Mouse (Mus musculus) forebrain, embryonic 13.5 days (tissue): Measurements from ENCODE around the gene Mdh1b. TPM values are rescaled to one million over a fixed set of nuclear protein-coding genes. Genes with fewer than 3 reads are reported as not detected.

ENCODE experiments used
- polyA plus RNA-seq: library from polyadenylated mRNA; unstranded; fragments of >200 nt; fragmentation: Nextera tagmentation; extraction: Ambion mirVana; gene quantifications from 2 replicates; pipeline ENCODE4 v1.2.1, GENCODE M21; 2015

The Mdh1b gene
- polyA plus RNA-seq, 1 experiment from 2014 or later, result 0.22 TPM

Other genes with a start within 250 kb of the Mdh1b start
- not detected in 2 replicates for gene Gm39653, start 114.3 kb downstream of the Mdh1b start, polyA plus RNA-seq
- not detected in 2 replicates for gene Dytn, start 43.4 kb downstream of the Mdh1b start, polyA plus RNA-seq
- 43.3 and 50.8 TPM in 2 replicates for gene Fastkd2, start 296 bp upstream of the Mdh1b start, polyA plus RNA-seq
- 0.23 and 0.27 TPM in 2 replicates for gene 4933402D24Rik, start 38.9 kb upstream of the Mdh1b start, polyA plus RNA-seq